Mouse (Mus musculus) cerebellum, adult 11-12 months (tissue): ENCODE measurements at regions not wholly inside any gene's neighbourhood (a gene's known extent, or its start where the extent isn't known, plus 50 kb on each side); places are given as distances from the start of the nearest gene placed in this dataset.
"Not testable (repeated sequence)": the region's sequence is repeated elsewhere in the genome, so short reads cannot be mapped to it uniquely, and the experiment has no call there.

Experiments
- DNase-seq: peaks from one replicate; pipeline ENCODE4 v3.0.0; 2022

- no peak for DNase-seq
Observed at GRCm38 (mm10) chr2:72619446-72619845, 143.5 kb downstream of the Cdca7 start.

- DNase-seq = no peak
Observed at GRCm38 (mm10) chr2:72620182-72620652, 144.3 kb downstream of the Cdca7 start.

GRCm38 (mm10) chr2:72627915-72628314, 152.0 kb downstream of the Cdca7 start:
- no peak for DNase-seq

- DNase-seq = no peak
Observed at GRCm38 (mm10) chr2:72628626-72629470, 152.9 kb downstream of the Cdca7 start.

GRCm38 (mm10) chr2:72629691-72630461, 153.9 kb downstream of the Cdca7 start:
- DNase-seq = no peak

- DNase-seq = no peak
Observed at GRCm38 (mm10) chr2:72637881-72638620, 162.1 kb downstream of the Cdca7 start.

- DNase-seq = no peak
Observed at GRCm38 (mm10) chr2:72639022-72639421, 163.1 kb downstream of the Cdca7 start.

- no peak for DNase-seq
Observed at GRCm38 (mm10) chr2:72641228-72641627, 165.3 kb downstream of the Cdca7 start.

- DNase-seq = no peak
Observed at GRCm38 (mm10) chr2:72644151-72644843, 168.3 kb downstream of the Cdca7 start.

GRCm38 (mm10) chr2:72647642-72648041, 171.7 kb downstream of the Cdca7 start:
- no peak for DNase-seq

- no peak for DNase-seq
Observed at GRCm38 (mm10) chr2:72648294-72648693, 172.3 kb downstream of the Cdca7 start.

GRCm38 (mm10) chr2:72655864-72656263, 179.9 kb downstream of the Cdca7 start:
- DNase-seq = no peak

- no peak for DNase-seq
Observed at GRCm38 (mm10) chr2:72657101-72657920, 181.4 kb downstream of the Cdca7 start.

GRCm38 (mm10) chr2:72662396-72662795, 186.4 kb downstream of the Cdca7 start:
- no peak for DNase-seq

GRCm38 (mm10) chr2:72662979-72663780, 187.2 kb downstream of the Cdca7 start:
- DNase-seq = no peak

- not testable (repeated sequence) for DNase-seq
Observed at GRCm38 (mm10) chr2:72667396-72667795, 191.4 kb downstream of the Cdca7 start.

- DNase-seq = no peak
Observed at GRCm38 (mm10) chr2:72672908-72673901, 197.2 kb downstream of the Cdca7 start.

GRCm38 (mm10) chr2:72674229-72674628, 198.3 kb downstream of the Cdca7 start:
- DNase-seq = no peak

GRCm38 (mm10) chr2:72674856-72675440, 199.0 kb downstream of the Cdca7 start:
- DNase-seq = no peak
